Mouse (Mus musculus): ENCODE results near the gene Cyp26b1. TPM values are rescaled to one million over a fixed set of nuclear protein-coding genes. Genes with fewer than 3 reads are reported as not detected.

The Cyp26b1 gene
- total and polyA plus RNA-seq, 3 experiments: not detected

DNA sequence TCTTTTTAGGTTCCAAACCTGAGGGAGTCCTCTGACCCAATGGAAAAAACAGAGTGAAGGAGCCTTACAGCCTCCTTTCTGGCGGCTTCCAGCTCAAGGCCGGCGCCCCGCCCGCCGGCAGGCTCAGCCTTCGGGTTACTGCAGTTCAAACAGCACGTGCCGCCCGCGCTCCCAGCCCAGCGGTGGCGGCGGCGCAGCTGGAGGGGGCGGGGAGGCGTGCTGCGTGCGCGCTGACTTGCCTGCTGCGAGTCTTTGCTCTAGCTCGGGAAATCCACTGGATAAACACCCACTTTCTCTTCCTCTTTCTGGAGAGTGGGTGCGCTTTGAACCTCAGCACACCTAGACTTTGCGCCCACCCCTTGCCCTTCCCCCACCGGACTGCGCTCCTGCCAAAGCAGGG is 10.3 kb downstream of the Cyp26b1 start:
- Histone ChIP-seq H3K27ac (ENCODE audit: insufficient read depth, low read depth) (no peak overlapping the region), H3K4me3 (replicated peaks in 1 of 3; ENCODE audit: low read depth in 2 of 3, low read length in 2 of 3, poor library complexity in 1 of 3) (no peak overlapping the region), H3K36me3 (replicated peaks in 1 of 2; ENCODE audit: control insufficient read depth in 1 of 2, insufficient read depth in 1 of 2, low read length in 1 of 2) (no peaks in the 10 kb centered on the region), H3K9me3 (replicated peaks; ENCODE audit: low read length) (peaks cover 28% of the 10 kb centered on the region), H3K9ac (ENCODE audit: insufficient read depth, low read depth) (no peak overlapping the region), H3K4me1 (ENCODE audit: control insufficient read depth in 1 of 2, insufficient read depth in 2 of 2) (peaks cover 0 to 20% of the 10 kb centered on the region in 2 experiments; a peak in 2 of 4 replicates), H3K79me2 (replicated peaks; ENCODE audit: control insufficient read depth, extremely low read depth, insufficient read depth, poor library complexity, severe bottlenecking) (no peaks in the 10 kb centered on the region), H3K27me3 (replicated peaks) (peaks cover 83% of the 10 kb centered on the region), H3K4me2 (ENCODE audit: insufficient read depth, low read depth, poor library complexity, severe bottlenecking) (no peak overlapping the region)
- in situ Hi-C loops (cut with MboI; ENCODE audit: low pct_ligation_motif_present, low pct_unique_long_range_greater_than_20kb, low sequenced_read_pairs): loop anchor here (10.0 to 25.0 kb wide), 3 partner anchors 171 to 489 kb away; no protein-coding TSS in a partner anchor
- peak; percentile 30 for DNase-seq (ENCODE audit: extremely low read depth)
- dilution Hi-C loops (cut with MboI; ENCODE audit: extremely low pct_ligation_motif_present, extremely low pct_unique_long_range_greater_than_20kb, low sequenced_read_pairs): no loop called here
- TF ChIP-seq EP300 (IDR thresholded peaks at IDR 0.05; ENCODE audit: low read length) (peak; percentile 13; the same call in 1 of the 2 replicates), BHLHE40 (IDR thresholded peaks at IDR 0.05; ENCODE audit: low read depth, low read length) (peak; percentile 96), NELFE (IDR thresholded peaks at IDR 0.05; ENCODE audit: low read depth, low read length) (no peak), TCF12 (IDR thresholded peaks at IDR 0.05; ENCODE audit: low read depth, low read length) (0 out of 2 replicates have a peak, but pooled peaks have one; percentile 24), HCFC1 (IDR thresholded peaks at IDR 0.05; ENCODE audit: low read depth, low read length) (no peak), PAX5 (IDR thresholded peaks at IDR 0.05; ENCODE audit: low read length) (no peak), MAX (IDR thresholded peaks at IDR 0.05; ENCODE audit: low read length) (peak; percentile 78), IRF4 (IDR thresholded peaks at IDR 0.05; ENCODE audit: low read depth, low read length) (peak; percentile 10; the same call in 1 of the 2 replicates)

- Histone ChIP-seq H3K27ac (ENCODE audit: insufficient read depth, low read depth) (no peak overlapping the region), H3K4me2 (ENCODE audit: insufficient read depth, low read depth, poor library complexity, severe bottlenecking) (no peak overlapping the region), H3K9ac (ENCODE audit: insufficient read depth, low read depth) (no peak overlapping the region), H3K4me3 (replicated peaks in 1 of 3; ENCODE audit: low read depth in 2 of 3, low read length in 2 of 3, poor library complexity in 1 of 3) (no peak overlapping the region), H3K9me3 (replicated peaks; ENCODE audit: low read length) (peaks cover 28% of the 10 kb centered on the region), H3K4me1 (ENCODE audit: control insufficient read depth in 1 of 2, insufficient read depth in 2 of 2) (peaks cover 0 to 16% of the 10 kb centered on the region in 2 experiments; a peak in 2 of 4 replicates), H3K79me2 (replicated peaks; ENCODE audit: control insufficient read depth, extremely low read depth, insufficient read depth, poor library complexity, severe bottlenecking) (no peaks in the 10 kb centered on the region), H3K36me3 (replicated peaks in 1 of 2; ENCODE audit: control insufficient read depth in 1 of 2, insufficient read depth in 1 of 2, low read length in 1 of 2) (no peaks in the 10 kb centered on the region), H3K27me3 (replicated peaks) (peaks cover 83% of the 10 kb centered on the region)
- no peak for TF ChIP-seq SIN3A (IDR thresholded peaks at IDR 0.05; ENCODE audit: low read length)
- TF ChIP-seq USF1 (IDR thresholded peaks at IDR 0.05; ENCODE audit: low read depth, low read length): no peak
- no peak for TF ChIP-seq MXI1 (IDR thresholded peaks at IDR 0.05; ENCODE audit: low read depth, low read length)
- no peak for TF ChIP-seq MAX (IDR thresholded peaks at IDR 0.05; ENCODE audit: low read length)
- no peak for TF ChIP-seq MAZ (IDR thresholded peaks at IDR 0.05; ENCODE audit: low read depth, low read length)
- no peak for TF ChIP-seq BHLHE40 (IDR thresholded peaks at IDR 0.05; ENCODE audit: low read depth, low read length)
- TF ChIP-seq POLR2A (IDR thresholded peaks at IDR 0.05; ENCODE audit: low read depth, low read length): no peak
- no peak for DNase-seq (ENCODE audit: extremely low read depth)
- in situ Hi-C loops (cut with MboI; ENCODE audit: low pct_ligation_motif_present, low pct_unique_long_range_greater_than_20kb, low sequenced_read_pairs): loop anchor here (10.0 to 25.0 kb wide), 3 partner anchors 171 to 488 kb away; no protein-coding TSS in a partner anchor
- dilution Hi-C loops (cut with MboI; ENCODE audit: extremely low pct_ligation_motif_present, extremely low pct_unique_long_range_greater_than_20kb, low sequenced_read_pairs): no loop called here
Observed at GRCm38 (mm10) chr6:84582826-84583225, 10.9 kb downstream of the Cyp26b1 start.
